Mouse (Mus musculus) thymus, adult 2 months (tissue): ENCODE measurements at regions not wholly inside any gene's neighbourhood (a gene's known extent, or its start where the extent isn't known, plus 50 kb on each side); places are given as distances from the start of the nearest gene placed in this dataset.

Experiments
- CTCF ChIP-seq: fragments of 200-500 bp; IDR thresholded peaks from 2 replicates; pipeline ENCODE4 v1.5.1; 2012; ENCODE audit warnings: mild to moderate bottlenecking, control low read depth, low read length, moderate library complexity, borderline replicate concordance; ENCODE audit not compliant: control insufficient read depth, poor library complexity, insufficient read depth; ENCODE audit errors: extremely low read depth
- POLR2A ChIP-seq: fragments of 200-500 bp; IDR thresholded peaks from 2 replicates; pipeline ENCODE4 v1.6.1; 2012; ENCODE audit warnings: mild to moderate bottlenecking, low read length, control low read depth, moderate library complexity; ENCODE audit not compliant: control insufficient read depth, poor library complexity, insufficient read depth; ENCODE audit errors: extremely low read depth

- no peak for TF ChIP-seq POLR2A
- no peak for TF ChIP-seq CTCF
These were observed 864.5 kb upstream of the Sel1l start for GRCm38 (mm10) chr12:92713415-92713814.
